Mouse (Mus musculus): ENCODE measurements around the gene Slc6a16. TPM values are rescaled to one million over a fixed set of nuclear protein-coding genes. Genes with fewer than 3 reads are reported as not detected.

The Slc6a16 gene
- 2.2 and 2.6 TPM in 2 replicates for polyA plus RNA-seq (2015; fragmentation: Nextera tagmentation; extraction: Ambion mirVana)

DNA sequence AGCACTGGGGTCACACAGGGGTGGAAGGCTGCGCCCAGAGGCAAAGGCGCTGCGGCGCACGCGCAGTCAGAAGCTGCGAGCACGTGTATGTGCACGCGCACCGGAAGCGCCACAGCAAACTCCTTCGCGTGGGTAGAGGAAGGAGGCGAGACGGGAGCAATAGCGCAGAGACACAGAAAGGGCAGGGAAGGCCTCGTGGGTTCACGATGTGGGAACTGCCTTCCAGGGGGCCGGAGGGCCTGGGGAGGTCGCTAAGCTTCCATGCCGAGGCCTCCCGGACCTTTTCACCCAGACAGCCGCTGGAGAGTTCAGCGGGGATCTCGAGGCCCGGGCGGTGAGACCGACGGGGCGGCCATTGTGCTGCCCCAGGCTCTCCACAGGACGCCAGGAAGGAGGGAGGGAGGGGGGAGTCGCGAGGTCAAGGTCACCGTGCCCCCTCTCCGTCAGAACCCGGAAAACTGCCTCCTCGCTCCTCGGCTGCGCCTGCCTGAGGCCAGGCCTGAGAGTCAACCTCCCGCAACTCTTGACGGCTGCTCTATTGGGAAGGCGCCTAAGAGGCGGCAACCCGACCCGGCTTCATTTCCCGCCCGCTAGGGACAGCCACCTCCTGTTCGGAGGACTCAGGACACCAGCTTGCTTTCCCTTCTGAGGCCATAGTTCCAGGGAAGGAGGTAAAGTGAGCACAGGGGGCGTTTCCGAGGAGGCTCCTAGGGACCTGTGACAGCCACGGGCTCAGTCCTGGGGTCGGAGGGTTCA, at the start of gene Slc6a16:
Slc6a16 (plus strand) TSS at position 453 of the 756 bp plus-strand sequence.

DNA sequence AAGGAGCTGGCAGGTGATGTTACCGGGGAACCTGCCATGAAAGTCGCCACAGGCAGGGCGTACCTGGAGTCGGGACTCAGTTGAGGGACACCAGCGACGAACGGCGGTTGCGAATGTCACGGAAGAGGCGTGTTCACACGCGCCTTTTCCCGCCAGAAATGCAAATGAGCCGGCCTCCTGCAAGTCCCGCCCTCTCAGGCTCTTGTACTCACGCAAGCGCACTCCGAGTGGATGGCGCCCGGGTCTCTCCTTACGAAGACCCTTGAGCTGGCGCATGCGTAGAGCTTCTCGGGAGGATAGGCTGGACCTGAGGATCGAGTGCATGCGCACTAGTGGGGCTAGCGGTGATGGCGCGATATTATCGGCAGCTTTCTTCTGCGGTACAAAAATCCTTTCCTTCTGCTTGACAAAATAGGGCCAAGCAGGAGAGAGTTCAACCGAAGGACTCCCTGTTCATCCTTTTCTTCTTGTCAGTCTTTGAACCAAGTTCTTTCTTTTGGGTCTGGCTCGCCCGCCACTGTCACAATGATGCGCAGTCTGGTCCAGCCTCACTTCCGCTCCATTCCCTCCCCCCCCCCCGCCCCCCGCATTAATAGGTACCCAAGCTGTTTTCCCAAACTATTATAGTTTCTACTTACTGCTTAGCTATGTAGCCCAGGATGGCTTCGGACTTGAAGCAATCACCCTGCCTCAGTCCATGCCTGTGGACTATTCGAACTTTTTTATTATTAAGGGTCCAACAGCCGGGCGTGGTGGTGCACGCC, 36.3 kb upstream of the Slc6a16 start, which contains the start of gene Ccdc155:
Ccdc155 (minus strand) TSS at position 513 of the 764 bp plus-strand sequence.

DNA sequence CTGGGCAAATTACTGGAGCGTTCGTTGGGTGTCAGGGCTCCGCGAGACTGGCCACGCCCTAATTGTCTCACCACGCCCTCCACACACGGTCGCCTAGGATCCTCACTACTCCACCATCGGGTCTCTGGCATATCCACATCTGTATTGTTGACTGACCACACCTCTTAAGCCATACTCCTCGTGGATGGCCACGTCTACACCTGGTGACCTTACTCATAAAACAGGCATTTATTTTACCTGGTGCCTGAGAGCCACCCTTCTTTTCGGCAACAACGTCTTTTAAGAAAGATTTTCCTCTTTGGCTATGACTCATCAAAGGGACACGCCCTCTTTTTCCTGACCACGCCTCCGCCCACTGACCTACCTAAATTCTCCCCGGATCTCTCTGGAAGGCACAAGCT, 29.0 kb upstream of the Slc6a16 start, which contains the start of gene Dkkl1:
Dkkl1 (minus strand) TSS at position 297 of the 401 bp plus-strand sequence.

GRCm38 (mm10) chr7:45215673-45216441, 25.0 kb upstream of the Slc6a16 start, which contains the start of gene Tead2:
Tead2 (plus strand) TSS chr7:45215753.

DNA sequence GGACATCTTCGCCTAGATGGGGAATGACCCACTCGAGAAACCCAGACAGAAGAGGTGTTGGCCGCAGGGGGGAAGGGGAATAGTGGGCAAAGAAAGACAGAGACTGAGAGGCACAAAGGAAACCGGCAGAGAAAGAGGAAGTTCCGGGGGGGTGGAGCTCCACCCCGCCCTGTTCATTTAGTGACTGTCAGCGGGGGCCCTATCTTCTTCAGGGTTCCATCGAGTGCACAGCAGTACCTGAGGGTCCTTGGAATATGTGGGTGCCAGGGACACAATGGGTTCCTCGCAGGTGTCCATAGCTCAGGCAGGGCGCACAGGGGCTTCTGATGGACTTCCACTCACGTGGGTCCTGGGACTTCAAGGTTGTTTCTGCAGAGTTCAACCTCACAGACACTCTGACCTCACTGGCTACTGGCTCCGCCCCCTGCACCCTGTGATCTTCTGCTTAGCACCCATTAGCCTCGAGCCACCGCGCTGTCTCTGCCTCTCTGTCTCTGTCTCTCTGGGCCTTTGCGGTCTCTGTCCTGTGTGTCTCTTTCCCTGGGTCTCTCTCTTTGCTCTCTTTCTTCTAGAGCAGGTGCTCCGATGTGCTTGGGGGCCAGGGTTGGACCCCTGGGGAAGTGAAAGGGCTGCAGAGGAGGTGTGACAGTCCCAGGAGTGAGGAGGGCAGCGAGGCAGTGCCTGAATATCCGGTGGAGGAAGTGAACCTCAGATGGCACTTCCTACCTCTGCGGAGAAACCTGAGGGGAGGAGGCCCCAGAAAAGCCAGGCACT, 2.0 kb upstream of the Slc6a16 start, which contains the start of gene Cd37:
Cd37 (minus strand) TSS at position 393 of the 774 bp plus-strand sequence.

GRCm38 (mm10) chr7:45277136-45277760, 36.4 kb downstream of the Slc6a16 start, which contains the start of gene Slc6a21:
Slc6a21 (plus strand) TSS chr7:45277513.

Other genes with a start within 250 kb of the Slc6a16 start
- 39.9 and 41.6 TPM in 2 replicates for gene Irf3, start 243.4 kb upstream of the Slc6a16 start, polyA plus RNA-seq (2015; fragmentation: Nextera tagmentation; extraction: Ambion mirVana)
- 9.2 and 11.8 TPM in 2 replicates for gene Bcl2l12, start 242.4 kb upstream of the Slc6a16 start, polyA plus RNA-seq (2015; fragmentation: Nextera tagmentation; extraction: Ambion mirVana)
- 46.4 and 54.3 TPM in 2 replicates for gene Scaf1, start 224.7 kb upstream of the Slc6a16 start, polyA plus RNA-seq (2015; fragmentation: Nextera tagmentation; extraction: Ambion mirVana)
- gene Rras, start 223.1 kb upstream of the Slc6a16 start, polyA plus RNA-seq (2015; fragmentation: Nextera tagmentation; extraction: Ambion mirVana) = 19.6 and 25.6 TPM in 2 replicates
- 9.7 and 11.6 TPM in 2 replicates for gene Prr12, start 188.2 kb upstream of the Slc6a16 start, polyA plus RNA-seq (2015; fragmentation: Nextera tagmentation; extraction: Ambion mirVana)
- gene Nosip, start 178.7 kb upstream of the Slc6a16 start, polyA plus RNA-seq (2015; fragmentation: Nextera tagmentation; extraction: Ambion mirVana) = 59.8 and 66.5 TPM in 2 replicates
- gene Prrg2, start 178.4 kb upstream of the Slc6a16 start, polyA plus RNA-seq (2015; fragmentation: Nextera tagmentation; extraction: Ambion mirVana) = 14.7 and 15.8 TPM in 2 replicates
- 57.0 and 59.7 TPM in 2 replicates for gene Rcn3, start 148.9 kb upstream of the Slc6a16 start, polyA plus RNA-seq (2015; fragmentation: Nextera tagmentation; extraction: Ambion mirVana)
- gene Fcgrt, start 137.2 kb upstream of the Slc6a16 start, polyA plus RNA-seq (2015; fragmentation: Nextera tagmentation; extraction: Ambion mirVana) = 50.0 and 59.6 TPM in 2 replicates
- 748 and 784 TPM in 2 replicates for gene Rps11, start 116.6 kb upstream of the Slc6a16 start, polyA plus RNA-seq (2015; fragmentation: Nextera tagmentation; extraction: Ambion mirVana)
- 715 and 776 TPM in 2 replicates for gene Rpl13a, start 112.3 kb upstream of the Slc6a16 start, polyA plus RNA-seq (2015; fragmentation: Nextera tagmentation; extraction: Ambion mirVana)
- gene Gm45713, start 104.9 kb upstream of the Slc6a16 start, polyA plus RNA-seq (2015; fragmentation: Nextera tagmentation; extraction: Ambion mirVana) = 0.63 TPM in 1 of 2 replicates, not detected in the other
- gene Flt3l, start 104.7 kb upstream of the Slc6a16 start, polyA plus RNA-seq (2015; fragmentation: Nextera tagmentation; extraction: Ambion mirVana) = 2.4 and 2.9 TPM in 2 replicates
- gene Pih1d1, start 86.8 kb upstream of the Slc6a16 start, polyA plus RNA-seq (2015; fragmentation: Nextera tagmentation; extraction: Ambion mirVana) = 63.5 and 72.6 TPM in 2 replicates
- 14.5 and 17.7 TPM in 2 replicates for gene Aldh16a1, start 86.5 kb upstream of the Slc6a16 start, polyA plus RNA-seq (2015; fragmentation: Nextera tagmentation; extraction: Ambion mirVana)
- gene Slc17a7, start 77.1 kb upstream of the Slc6a16 start, polyA plus RNA-seq (2015; fragmentation: Nextera tagmentation; extraction: Ambion mirVana) = 0.29 and 1.2 TPM in 2 replicates
- not detected in 2 replicates for gene Gfy, start 61.5 kb upstream of the Slc6a16 start, polyA plus RNA-seq (2015; fragmentation: Nextera tagmentation; extraction: Ambion mirVana)
- gene Pth2, start 60.1 kb upstream of the Slc6a16 start, polyA plus RNA-seq (2015; fragmentation: Nextera tagmentation; extraction: Ambion mirVana) = not detected in 2 replicates
- gene Ccdc155, start 36.2 kb upstream of the Slc6a16 start, polyA plus RNA-seq (2015; fragmentation: Nextera tagmentation; extraction: Ambion mirVana) = 0.42 and 0.50 TPM in 2 replicates
- gene Dkkl1, start 28.9 kb upstream of the Slc6a16 start, polyA plus RNA-seq (2015; fragmentation: Nextera tagmentation; extraction: Ambion mirVana) = 27.6 and 29.1 TPM in 2 replicates
- 18.3 and 18.6 TPM in 2 replicates for gene Tead2, start 25.3 kb upstream of the Slc6a16 start, polyA plus RNA-seq (2015; fragmentation: Nextera tagmentation; extraction: Ambion mirVana)
- 3.1 and 4.6 TPM in 2 replicates for gene Cd37, start 2.0 kb upstream of the Slc6a16 start, polyA plus RNA-seq (2015; fragmentation: Nextera tagmentation; extraction: Ambion mirVana)
- not detected in 2 replicates for gene Slc6a21, start 36.4 kb downstream of the Slc6a16 start, polyA plus RNA-seq (2015; fragmentation: Nextera tagmentation; extraction: Ambion mirVana)
- 11.8 and 12.6 TPM in 2 replicates for gene Trpm4, start 92.7 kb downstream of the Slc6a16 start, polyA plus RNA-seq (2015; fragmentation: Nextera tagmentation; extraction: Ambion mirVana)
- gene Hrc, start 94.2 kb downstream of the Slc6a16 start, polyA plus RNA-seq (2015; fragmentation: Nextera tagmentation; extraction: Ambion mirVana) = 0.52 and 0.62 TPM in 2 replicates
- gene Ppfia3, start 125.9 kb downstream of the Slc6a16 start, polyA plus RNA-seq (2015; fragmentation: Nextera tagmentation; extraction: Ambion mirVana) = 33.9 and 35.6 TPM in 2 replicates
- 111 and 123 TPM in 2 replicates for gene Lin7b, start 129.5 kb downstream of the Slc6a16 start, polyA plus RNA-seq (2015; fragmentation: Nextera tagmentation; extraction: Ambion mirVana)
- 146 and 152 TPM in 2 replicates for gene Snrnp70, start 154.7 kb downstream of the Slc6a16 start, polyA plus RNA-seq (2015; fragmentation: Nextera tagmentation; extraction: Ambion mirVana)
- not detected in 2 replicates for gene Kcna7, start 164.6 kb downstream of the Slc6a16 start, polyA plus RNA-seq (2015; fragmentation: Nextera tagmentation; extraction: Ambion mirVana)
- 0.10 TPM in 1 of 2 replicates, not detected in the other for gene Ntf5, start 172.6 kb downstream of the Slc6a16 start, polyA plus RNA-seq (2015; fragmentation: Nextera tagmentation; extraction: Ambion mirVana)
- gene Lhb, start 179.7 kb downstream of the Slc6a16 start, polyA plus RNA-seq (2015; fragmentation: Nextera tagmentation; extraction: Ambion mirVana) = 0.37 and 0.48 TPM in 2 replicates
- gene Gys1, start 193.8 kb downstream of the Slc6a16 start, polyA plus RNA-seq (2015; fragmentation: Nextera tagmentation; extraction: Ambion mirVana) = 16.4 and 18.9 TPM in 2 replicates
- gene Ruvbl2, start 197.0 kb downstream of the Slc6a16 start, polyA plus RNA-seq (2015; fragmentation: Nextera tagmentation; extraction: Ambion mirVana) = 83.2 and 91.0 TPM in 2 replicates
- gene Ftl1, start 218.8 kb downstream of the Slc6a16 start, polyA plus RNA-seq (2015; fragmentation: Nextera tagmentation; extraction: Ambion mirVana) = 3,929 and 4,285 TPM in 2 replicates
- 248 and 251 TPM in 2 replicates for gene Bax, start 225.8 kb downstream of the Slc6a16 start, polyA plus RNA-seq (2015; fragmentation: Nextera tagmentation; extraction: Ambion mirVana)
- gene Tulp2, start 240.8 kb downstream of the Slc6a16 start, polyA plus RNA-seq (2015; fragmentation: Nextera tagmentation; extraction: Ambion mirVana) = 0.29 and 0.49 TPM in 2 replicates
- gene Gm45808, start 245.7 kb downstream of the Slc6a16 start, polyA plus RNA-seq (2015; fragmentation: Nextera tagmentation; extraction: Ambion mirVana) = not detected in 2 replicates
- 5.4 and 5.5 TPM in 2 replicates for gene Dhdh, start 247.7 kb downstream of the Slc6a16 start, polyA plus RNA-seq (2015; fragmentation: Nextera tagmentation; extraction: Ambion mirVana)